Mouse (Mus musculus) lung, postnatal 25 days (tissue): ENCODE data around the gene Rilp.

Experiments
- DNase-seq: peaks from one replicate; pipeline ENCODE4 v3.0.0; 2022; ENCODE audit warnings: low spot score

The Rilp gene

GRCm38 (mm10) chr11:75559870-75560504 is 50.1 kb downstream of the Rilp start:
- no peak for DNase-seq

- no peak for DNase-seq
Observed at GRCm38 (mm10) chr11:75560530-75561409, 50.9 kb downstream of the Rilp start.

GRCm38 (mm10) chr11:75561410-75561791 is 51.5 kb downstream of the Rilp start:
- DNase-seq: no peak
